8 mouse cellular contexts compared by ENCODE assay signal in genomic region chr3:95014428-95015151, GRCm38 (mm10). TPM values are rescaled to one million over a fixed set of nuclear protein-coding genes. Genes with fewer than 3 reads are reported as not detected.
DNase-seq lines count a peak whose midpoint lies in the region; ATAC-seq lines count a peak whose summit lies in the region.

No protein-coding gene starts in this region.

- H3K4me3 ChIP-seq in heart, embryonic 10.5 days, result peak overlapping the region; percentile 89
- H3K4me3 ChIP-seq in kidney, embryonic 15.5 days (replicated peaks), result peak overlapping the region; percentile 89
- peak overlapping the region; percentile 72 for H3K4me3 ChIP-seq in lung, embryonic 16.5 days (ENCODE audit: low read length)

- WGBS in heart, embryonic 10.5 days, result under 1% methylated on average over 44 of the region's 44 CpGs
- under 1% methylated on average over 44 of the region's 44 CpGs for WGBS in kidney, embryonic 15.5 days
- WGBS in lung, embryonic 16.5 days, result 1% methylated on average over 42 of the region's 44 CpGs

- peak overlapping the region; percentile 79 for H3K4me2 ChIP-seq in kidney, embryonic 15.5 days
- H3K4me2 ChIP-seq in lung, embryonic 16.5 days (ENCODE audit: low read depth, low read length), result peak overlapping the region; percentile 90

- H3K27me3 ChIP-seq in heart, embryonic 10.5 days (ENCODE audit: insufficient read depth, poor library complexity, severe bottlenecking), result no peaks in the 10 kb centered on the region
- no peaks in the 10 kb centered on the region for H3K27me3 ChIP-seq in kidney, embryonic 15.5 days
- no peaks in the 10 kb centered on the region for H3K27me3 ChIP-seq in lung, embryonic 16.5 days (ENCODE audit: control insufficient read depth, insufficient read depth, low read depth, low read length)

- peaks cover 38% of the 10 kb centered on the region for H3K4me1 ChIP-seq in heart, embryonic 10.5 days
- peaks cover 25% of the 10 kb centered on the region for H3K4me1 ChIP-seq in kidney, embryonic 15.5 days
- peaks cover 16% of the 10 kb centered on the region for H3K4me1 ChIP-seq in lung, embryonic 16.5 days (replicated peaks; ENCODE audit: control insufficient read depth, insufficient read depth, low read length)

- ATAC-seq in kidney, embryonic 15.5 days (replicated peaks; ENCODE audit: low FRiP score), result peak; percentile 3
- peak; percentile 1; the same call in 1 of the 2 replicates for ATAC-seq in lung, embryonic 16.5 days (ENCODE audit: low read depth)

- peak; percentile 28 to 32 for DNase-seq in CD8-positive naive resting alpha-beta T cell, adult 2 months (ENCODE audit: low read depth in 2 of 2, low spot score in 2 of 2)
- peak; percentile 39 for DNase-seq in T-cell, adult 2 months (ENCODE audit: low spot score)
- DNase-seq in embryo, embryonic 10.5 days (ENCODE audit: low spot score), result peak; percentile 51
- DNase-seq in heart, embryonic 10.5 days (ENCODE audit: low spot score), result peak; percentile 91
- DNase-seq in retina, postnatal 7 days (ENCODE audit: low read depth, low spot score), result peak; percentile 27
- DNase-seq in frontal cortex, postnatal 25 days (ENCODE audit: low spot score in 2 of 2), result no peak

- H3K27ac ChIP-seq in heart, embryonic 10.5 days, result peak overlapping the region; percentile 94
- H3K27ac ChIP-seq in kidney, embryonic 15.5 days, result peak overlapping the region; percentile 99
- H3K27ac ChIP-seq in lung, embryonic 16.5 days (ENCODE audit: low read length), result peak overlapping the region; percentile 85

- no peaks in the 10 kb centered on the region for H3K9me3 ChIP-seq in heart, embryonic 10.5 days
- H3K9me3 ChIP-seq in kidney, embryonic 15.5 days (replicated peaks), result no peaks in the 10 kb centered on the region
- no peaks in the 10 kb centered on the region for H3K9me3 ChIP-seq in lung, embryonic 16.5 days (ENCODE audit: control insufficient read depth, low read length)

- peaks cover 34% of the 10 kb centered on the region for H3K36me3 ChIP-seq in heart, embryonic 10.5 days
- peaks cover 35% of the 10 kb centered on the region for H3K36me3 ChIP-seq in kidney, embryonic 15.5 days
- H3K36me3 ChIP-seq in lung, embryonic 16.5 days (ENCODE audit: control insufficient read depth, insufficient read depth, low read length), result peaks cover 16% of the 10 kb centered on the region

- peak overlapping the region; percentile 68 for H3K9ac ChIP-seq in kidney, embryonic 15.5 days
- H3K9ac ChIP-seq in lung, embryonic 16.5 days (ENCODE audit: low read length), result peak overlapping the region; percentile 70

RNA-seq across cellular contexts. Expression of gene Zfp687, which starts 0.7 kb away (rescaled TPM):
- 28.1 and 28.2 TPM in 2 replicates for polyA plus RNA-seq in heart, embryonic 10.5 days (2016; fragmentation: Nextera tagmentation; extraction: Ambion mirVana)
- 28.6 and 32.4 TPM in 2 replicates for polyA plus RNA-seq in kidney, embryonic 15.5 days (2015; fragmentation: Nextera tagmentation; extraction: Ambion mirVana)
- polyA plus RNA-seq in lung, embryonic 16.5 days (2015; fragmentation: Nextera tagmentation; extraction: Ambion mirVana), result 23.3 and 23.6 TPM in 2 replicates

RNA-seq across cellular contexts. Expression of gene Psmd4, which starts 27.8 kb away (rescaled TPM):
- 282 and 332 TPM in 2 replicates for polyA plus RNA-seq in heart, embryonic 10.5 days (2016; fragmentation: Nextera tagmentation; extraction: Ambion mirVana)
- polyA plus RNA-seq in kidney, embryonic 15.5 days (2015; fragmentation: Nextera tagmentation; extraction: Ambion mirVana), result 248 and 271 TPM in 2 replicates
- polyA plus RNA-seq in lung, embryonic 16.5 days (2015; fragmentation: Nextera tagmentation; extraction: Ambion mirVana), result 223 and 224 TPM in 2 replicates

RNA-seq across cellular contexts. Expression of gene Pi4kb, which starts 40.1 kb away (rescaled TPM):
- 8.4 and 17.3 TPM in 2 replicates for polyA plus RNA-seq in heart, embryonic 10.5 days (2016; fragmentation: Nextera tagmentation; extraction: Ambion mirVana)
- polyA plus RNA-seq in kidney, embryonic 15.5 days (2015; fragmentation: Nextera tagmentation; extraction: Ambion mirVana), result 21.4 and 27.5 TPM in 2 replicates
- 25.1 and 25.7 TPM in 2 replicates for polyA plus RNA-seq in lung, embryonic 16.5 days (2015; fragmentation: Nextera tagmentation; extraction: Ambion mirVana)

Comparison
In these comparisons a context has a peak if more than half of its experiments do, and no peak if none do; other contexts are left out.
1. DNase-seq: peak in CD8-positive naive resting alpha-beta T cell, adult 2 months (2 of 2), T-cell, adult 2 months (single experiment), embryo, embryonic 10.5 days (single experiment), heart, embryonic 10.5 days (single experiment) and retina, postnatal 7 days (single experiment); none in frontal cortex, postnatal 25 days (0 of 2).
2. Peak in every context shown above with its lines, with median percentiles within 50 percentile points of each other: H3K27ac ChIP-seq and H3K4me3 ChIP-seq.